Mouse (Mus musculus): ENCODE data around the gene Hspbap1. TPM values are rescaled to one million over a fixed set of nuclear protein-coding genes. Genes with fewer than 3 reads are reported as not detected.

The Hspbap1 gene
- polyA plus RNA-seq, 1 experiment: 4.4 TPM

DNA sequence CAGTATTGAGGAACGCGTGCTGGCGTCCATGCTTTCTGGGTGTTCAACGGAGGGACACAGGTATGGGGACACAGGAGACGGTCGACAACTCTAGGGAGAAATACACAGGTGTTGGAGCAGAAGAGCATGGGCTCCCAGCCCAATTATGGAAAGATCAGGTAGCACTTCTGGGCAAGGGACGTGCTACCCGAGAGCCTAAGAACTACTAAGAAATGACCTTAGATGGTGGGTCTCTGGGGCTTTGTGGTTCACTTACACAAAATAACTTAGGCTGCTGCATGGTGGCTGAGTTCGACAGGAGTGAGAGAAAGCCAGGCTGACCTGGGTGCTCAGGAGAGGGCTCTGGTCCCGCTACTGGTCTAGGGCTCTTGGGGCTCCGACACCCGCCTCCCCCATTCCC lies 101.7 kb downstream of the Hspbap1 start:
- H3K27ac ChIP-seq (ENCODE audit: insufficient read depth, low read depth, low read length): peak overlapping the region; percentile 93
- WGBS: 33% methylated on average over 12 of the region's 12 CpGs
- H3K4me3 ChIP-seq (ENCODE audit: low read depth, low read length): peak overlapping the region; percentile 91
- TF ChIP-seq CTCF (IDR thresholded peaks at IDR 0.05; ENCODE audit: extremely low read depth, insufficient read length, insufficient replicate concordance, low read depth, low read length) (no peak), POLR2A (IDR thresholded peaks at IDR 0.05; ENCODE audit: low read depth, low read length) (no peak)
- peaks cover 6% of the 10 kb centered on the region; the same call in 1 of the 2 replicates for H3K4me1 ChIP-seq (ENCODE audit: control insufficient read depth, insufficient read depth, insufficient read length, low read length)
- no peaks in the 10 kb centered on the region for H3K27me3 ChIP-seq (ENCODE audit: control insufficient read depth, insufficient read depth, low read length)
- peaks cover 1% of the 10 kb centered on the region for H3K36me3 ChIP-seq (ENCODE audit: control insufficient read depth, insufficient read depth, low read length)

DNA sequence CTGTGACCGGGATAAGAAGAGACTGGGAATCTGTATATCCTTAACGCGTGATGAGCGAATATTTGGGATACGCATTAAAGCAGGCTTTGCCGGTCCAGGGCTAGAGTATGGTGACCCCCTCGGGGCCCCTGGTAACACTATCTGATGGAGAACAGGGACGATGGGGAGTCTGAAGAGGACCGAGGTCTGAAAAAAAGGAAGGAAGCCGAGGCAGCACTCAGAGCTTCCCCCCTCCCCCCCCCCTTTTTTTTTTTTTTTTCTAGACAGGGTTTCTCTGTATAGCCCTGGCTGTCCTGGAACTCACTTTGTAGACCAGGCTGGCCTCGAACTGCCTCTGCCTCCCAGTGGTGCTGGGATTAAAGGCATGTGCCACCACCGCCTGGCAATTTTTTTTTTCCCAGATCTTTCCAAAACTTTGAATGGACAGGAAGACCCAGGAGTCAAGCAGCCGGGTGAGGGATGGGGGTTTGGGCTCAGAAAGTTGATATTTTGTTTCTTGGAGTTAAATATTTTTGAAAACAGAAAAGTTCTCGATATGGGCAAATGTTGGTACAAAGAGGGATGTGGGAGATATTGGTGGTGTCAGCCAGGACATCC lies 102.3 kb downstream of the Hspbap1 start:
- 52% methylated on average over 14 of the region's 14 CpGs for WGBS
- TF ChIP-seq CTCF (IDR thresholded peaks at IDR 0.05; ENCODE audit: extremely low read depth, insufficient read length, insufficient replicate concordance, low read depth, low read length) (no peak), POLR2A (IDR thresholded peaks at IDR 0.05; ENCODE audit: low read depth, low read length) (no peak)
- Histone ChIP-seq H3K36me3 (ENCODE audit: control insufficient read depth, insufficient read depth, low read length) (no peaks in the 10 kb centered on the region), H3K27ac (ENCODE audit: insufficient read depth, low read depth, low read length) (peak overlapping the region; percentile 93; the same call in 1 of the 2 replicates), H3K4me3 (ENCODE audit: low read depth, low read length) (peak overlapping the region; percentile 91), H3K27me3 (ENCODE audit: control insufficient read depth, insufficient read depth, low read length) (no peaks in the 10 kb centered on the region), H3K4me1 (ENCODE audit: control insufficient read depth, insufficient read depth, insufficient read length, low read length) (peaks cover 5% of the 10 kb centered on the region; the same call in 1 of the 2 replicates)

DNA sequence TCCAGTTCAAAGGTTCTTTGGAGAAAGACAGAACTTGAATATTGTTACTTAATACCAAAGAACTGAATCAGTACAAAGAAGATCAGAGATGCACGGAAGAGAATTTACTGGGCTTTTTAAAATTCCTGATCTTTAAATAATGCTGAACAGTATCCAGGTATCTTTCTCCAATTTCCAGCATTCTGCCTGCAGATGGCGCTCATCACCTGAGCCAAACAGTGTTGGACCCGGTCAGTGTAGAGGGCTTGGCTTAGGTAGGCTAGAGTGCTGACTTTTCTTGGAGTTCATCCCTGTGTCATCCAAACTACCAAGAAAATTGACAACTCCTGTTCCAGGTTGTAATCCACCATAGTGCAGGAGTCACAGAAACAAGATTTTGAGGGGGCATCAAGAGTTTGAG lies 104.2 kb downstream of the Hspbap1 start:
- Histone ChIP-seq H3K4me1 (ENCODE audit: control insufficient read depth, insufficient read depth, insufficient read length, low read length) (peaks cover 5% of the 10 kb centered on the region; the same call in 1 of the 2 replicates), H3K27ac (ENCODE audit: insufficient read depth, low read depth, low read length) (no peak overlapping the region), H3K4me3 (ENCODE audit: low read depth, low read length) (no peak overlapping the region), H3K27me3 (ENCODE audit: control insufficient read depth, insufficient read depth, low read length) (no peaks in the 10 kb centered on the region), H3K36me3 (ENCODE audit: control insufficient read depth, insufficient read depth, low read length) (no peaks in the 10 kb centered on the region)
- TF ChIP-seq POLR2A (IDR thresholded peaks at IDR 0.05; ENCODE audit: low read depth, low read length) (no peak), CTCF (IDR thresholded peaks at IDR 0.05; ENCODE audit: extremely low read depth, insufficient read length, insufficient replicate concordance, low read depth, low read length) (peak; percentile 83; the same call in 1 of the 2 replicates)
- WGBS: 13% methylated on average over 3 of the region's 3 CpGs

Other genes starting within 250 kb of the Hspbap1 start
- gene Sema5b, start 229.2 kb upstream of the Hspbap1 start, polyA plus RNA-seq (2012; rRNA removed): 0.46 and 0.49 TPM in 2 replicates
- gene Dirc2, start 1.0 kb upstream of the Hspbap1 start, polyA plus RNA-seq (2012; rRNA removed): 27.4 and 52.7 TPM in 2 replicates
- gene Parp14, start 101.2 kb downstream of the Hspbap1 start, polyA plus RNA-seq (2012; rRNA removed): 4.5 and 17.5 TPM in 2 replicates
- 2.6 and 7.6 TPM in 2 replicates for gene Parp9, start 168.1 kb downstream of the Hspbap1 start, polyA plus RNA-seq (2012; rRNA removed)
- gene Dtx3l, start 168.8 kb downstream of the Hspbap1 start, polyA plus RNA-seq (2012; rRNA removed): 5.5 and 16.7 TPM in 2 replicates
- 1.2 and 2.5 TPM in 2 replicates for gene Kpna1, start 208.4 kb downstream of the Hspbap1 start, polyA plus RNA-seq (2012; rRNA removed)

Measured in small intestine, adult 2 months (tissue).